Comparison of ENCODE assay signal across 7 mouse cellular contexts in genomic region chr17:48031521-48032430, GRCm38 (mm10). TPM values are rescaled to one million over a fixed set of nuclear protein-coding genes. Genes with fewer than 3 reads are reported as not detected.
A peak's percentile ranks its signal among the peaks of the same experiment; 100 is the strongest.
DNase-seq lines count a peak whose midpoint lies in the region; ATAC-seq and TF ChIP-seq lines count a peak whose summit lies in the region.

No protein-coding gene starts in this region.

- 6% methylated on average over 42 of the region's 42 CpGs for WGBS in embryonic facial prominence, embryonic 15.5 days
- 6% methylated on average over 38 of the region's 42 CpGs for whole genome bisulfite sequencing in hindbrain, embryonic 15.5 days
- 11% methylated on average over 41 of the region's 42 CpGs for WGBS in lung, postnatal 0 days
- 13% methylated on average over 39 of the region's 42 CpGs for WGBS in stomach, postnatal 0 days

- H3K4me2 ChIP-seq in embryonic facial prominence, embryonic 15.5 days (replicated peaks): peak overlapping the region; percentile 78
- H3K4me2 ChIP-seq in hindbrain, embryonic 15.5 days: peak overlapping the region; percentile 61
- peak overlapping the region; percentile 42 for H3K4me2 ChIP-seq in lung, postnatal 0 days (replicated peaks; ENCODE audit: low read depth, low read length)
- H3K4me2 ChIP-seq in stomach, postnatal 0 days (replicated peaks; ENCODE audit: low read depth): peak overlapping the region; percentile 69

- H3K27ac ChIP-seq in embryonic facial prominence, embryonic 15.5 days (replicated peaks): peak overlapping the region; percentile 63
- H3K27ac ChIP-seq in hindbrain, embryonic 15.5 days (replicated peaks): no peak overlapping the region
- H3K27ac ChIP-seq in lung, postnatal 0 days (ENCODE audit: low read length): no peak overlapping the region
- H3K27ac ChIP-seq in stomach, postnatal 0 days (replicated peaks): no peak overlapping the region

- H3K9ac ChIP-seq in embryonic facial prominence, embryonic 15.5 days: no peak overlapping the region
- peak overlapping the region; percentile 31; the same call in 1 of the 2 replicates for H3K9ac ChIP-seq in hindbrain, embryonic 15.5 days
- H3K9ac ChIP-seq in lung, postnatal 0 days (replicated peaks; ENCODE audit: low read depth): no peak overlapping the region
- peak overlapping the region; percentile 31 for H3K9ac ChIP-seq in stomach, postnatal 0 days (ENCODE audit: low read length)

- no peaks in the 10 kb centered on the region for H3K9me3 ChIP-seq in embryonic facial prominence, embryonic 15.5 days (replicated peaks)
- H3K9me3 ChIP-seq in hindbrain, embryonic 15.5 days: no peaks in the 10 kb centered on the region
- no peaks in the 10 kb centered on the region for H3K9me3 ChIP-seq in lung, postnatal 0 days (ENCODE audit: low read length)
- H3K9me3 ChIP-seq in stomach, postnatal 0 days (ENCODE audit: control insufficient read depth, low read length): no peaks in the 10 kb centered on the region

- DNase-seq in left cerebral cortex, postnatal 4 days: peak; percentile 51
- no peak for DNase-seq in left cerebral cortex, adult 18-20 months (ENCODE audit: low spot score in 2 of 2)
- peak; percentile 36 for DNase-seq in lung, postnatal 0 days (ENCODE audit: low spot score)
- DNase-seq in stomach, postnatal 0 days (ENCODE audit: low spot score): peak; percentile 68
- DNase-seq in left cerebral cortex, adult 11 months (ENCODE audit: low spot score): no peak

- peak overlapping the region; percentile 41 for H3K4me3 ChIP-seq in embryonic facial prominence, embryonic 15.5 days (replicated peaks)
- peak overlapping the region; percentile 31 for H3K4me3 ChIP-seq in hindbrain, embryonic 15.5 days
- H3K4me3 ChIP-seq in lung, postnatal 0 days (ENCODE audit: low read depth, low read length): no peak overlapping the region
- peak overlapping the region; percentile 23; the same call in 1 of the 2 replicates for H3K4me3 ChIP-seq in stomach, postnatal 0 days (ENCODE audit: low read depth, low read length)

- intact Hi-C loops in left cerebral cortex, postnatal 4 days (cut with DNase I): no loop called here

- H3K27me3 ChIP-seq in embryonic facial prominence, embryonic 15.5 days: peaks cover 9% of the 10 kb centered on the region; the same call in 1 of the 2 replicates
- H3K27me3 ChIP-seq in hindbrain, embryonic 15.5 days: peaks cover 21% of the 10 kb centered on the region
- 0 out of 2 replicates have a peak, but pooled peaks cover 4% of the 10 kb centered on the region for H3K27me3 ChIP-seq in lung, postnatal 0 days (replicated peaks; ENCODE audit: insufficient read depth, low read length)
- H3K27me3 ChIP-seq in stomach, postnatal 0 days (ENCODE audit: control insufficient read depth, insufficient read depth, low read length): no peaks in the 10 kb centered on the region

- TF ChIP-seq EP300 in lung, postnatal 0 days (IDR thresholded peaks at IDR 0.05): no peak
- TF ChIP-seq EP300 in stomach, postnatal 0 days (optimal IDR thresholded peaks at IDR 0.05): no peak

- peaks cover 46% of the 10 kb centered on the region for H3K4me1 ChIP-seq in embryonic facial prominence, embryonic 15.5 days
- H3K4me1 ChIP-seq in hindbrain, embryonic 15.5 days (replicated peaks): peaks cover 21% of the 10 kb centered on the region
- peaks cover 8% of the 10 kb centered on the region; the same call in 1 of the 2 replicates for H3K4me1 ChIP-seq in lung, postnatal 0 days (ENCODE audit: insufficient read depth, low read depth, low read length)
- H3K4me1 ChIP-seq in stomach, postnatal 0 days (replicated peaks; ENCODE audit: control insufficient read depth, insufficient read depth): peaks cover 3% of the 10 kb centered on the region; the same call in 1 of the 2 replicates

- no peaks in the 10 kb centered on the region for H3K36me3 ChIP-seq in embryonic facial prominence, embryonic 15.5 days
- H3K36me3 ChIP-seq in hindbrain, embryonic 15.5 days: no peaks in the 10 kb centered on the region
- H3K36me3 ChIP-seq in lung, postnatal 0 days (ENCODE audit: insufficient read depth, low read length): no peaks in the 10 kb centered on the region
- H3K36me3 ChIP-seq in stomach, postnatal 0 days (ENCODE audit: control insufficient read depth, insufficient read depth, low read length): no peaks in the 10 kb centered on the region

- ATAC-seq in embryonic facial prominence, embryonic 15.5 days (ENCODE audit: insufficient number of reproducible peaks, low FRiP score, low TSS enrichment, low read depth): peak; percentile 77
- ATAC-seq in hindbrain, embryonic 15.5 days (ENCODE audit: low FRiP score, low read depth): peak; percentile 48; the same call in 1 of the 2 replicates
- peak; percentile 32; the same call in 1 of the 2 replicates for ATAC-seq in lung, postnatal 0 days
- peak; percentile 38; the same call in 1 of the 2 replicates for ATAC-seq in stomach, postnatal 0 days (ENCODE audit: low FRiP score, low TSS enrichment)

- TF ChIP-seq CTCF in lung, postnatal 0 days (IDR thresholded peaks at IDR 0.05): peak; percentile 57
- peak; percentile 68 for TF ChIP-seq CTCF in stomach, postnatal 0 days (IDR thresholded peaks at IDR 0.05; ENCODE audit: low read depth)

RNA-seq across cellular contexts. Expression of gene 1700122O11Rik, which starts 6.3 kb away (rescaled TPM):
- not detected for total RNA-seq in left cerebral cortex, postnatal 4 days (2021)
- not detected for total RNA-seq in left cerebral cortex, adult 18-20 months (2021)
- not detected in 2 replicates for polyA plus RNA-seq in embryonic facial prominence, embryonic 15.5 days (2015; fragmentation: Nextera tagmentation; extraction: Ambion mirVana)
- polyA plus RNA-seq in hindbrain, embryonic 15.5 days (2015; fragmentation: Nextera tagmentation; extraction: Ambion mirVana): not detected in 2 replicates
- not detected in 2 replicates for polyA plus RNA-seq in lung, postnatal 0 days (2015; fragmentation: Nextera tagmentation; extraction: Ambion mirVana)
- not detected in 2 replicates for polyA plus RNA-seq in stomach, postnatal 0 days (2015; fragmentation: Nextera tagmentation; extraction: Ambion mirVana)

RNA-seq across cellular contexts. Expression of gene 1700067P10Rik, which starts 57.3 kb away (rescaled TPM):
- not detected for total RNA-seq in left cerebral cortex, postnatal 4 days (2021)
- total RNA-seq in left cerebral cortex, adult 18-20 months (2021): not detected
- polyA plus RNA-seq in embryonic facial prominence, embryonic 15.5 days (2015; fragmentation: Nextera tagmentation; extraction: Ambion mirVana): not detected in 2 replicates
- polyA plus RNA-seq in hindbrain, embryonic 15.5 days (2015; fragmentation: Nextera tagmentation; extraction: Ambion mirVana): not detected in 2 replicates
- polyA plus RNA-seq in lung, postnatal 0 days (2015; fragmentation: Nextera tagmentation; extraction: Ambion mirVana): not detected in 2 replicates
- polyA plus RNA-seq in stomach, postnatal 0 days (2015; fragmentation: Nextera tagmentation; extraction: Ambion mirVana): not detected in 2 replicates

Comparison
In these comparisons a context has a peak if more than half of its experiments do, and no peak if none do; other contexts are left out.
1. DNase-seq: peak in left cerebral cortex, postnatal 4 days (single experiment), lung, postnatal 0 days (single experiment) and stomach, postnatal 0 days (single experiment); none in left cerebral cortex, adult 18-20 months (0 of 2) and left cerebral cortex, adult 11 months (single experiment).
2. H3K9ac ChIP-seq: peak in hindbrain, embryonic 15.5 days (single experiment) and stomach, postnatal 0 days (single experiment); none in embryonic facial prominence, embryonic 15.5 days (single experiment) and lung, postnatal 0 days (single experiment).
3. Peak in every context shown above with its lines, with median percentiles within 50 percentile points of each other: ATAC-seq and H3K4me2 ChIP-seq.